Mouse (Mus musculus) hindbrain, embryonic 14.5 days (tissue): ENCODE measurements around the gene Morc3. TPM values are rescaled to one million over a fixed set of nuclear protein-coding genes. Genes with fewer than 3 reads are reported as not detected.
"Not testable (repeated sequence)": the region's sequence is repeated elsewhere in the genome, so short reads cannot be mapped to it uniquely, and the experiment has no call there.

Source experiments
- ATAC-seq: fragments of 200-750 bp; cut with Nextera tagmentation; 2 replicates; pipeline ENCODE4 v1.8.0; 2017; ENCODE audit warnings: moderate number of reproducible peaks, mild to moderate bottlenecking, moderate TSS enrichment, moderate library complexity; ENCODE audit not compliant: low FRiP score
- DNase-seq: peaks from one replicate; pipeline ENCODE4 v3.0.0-alpha.2; 2015; ENCODE audit warnings: low spot score
- H3K27ac ChIP-seq: fragments of 300-500 bp; sonication (generic); 2 replicates; pipeline ENCODE4 v1.5.1; 2014; ENCODE audit warnings: mild to moderate bottlenecking, moderate library complexity
- H3K27me3 ChIP-seq: fragments of 300-500 bp; sonication (generic); 2 replicates; pipeline ENCODE4 v1.6.1; 2014; ENCODE audit warnings: mild to moderate bottlenecking, low read length, mixed read lengths; ENCODE audit not compliant: control insufficient read depth, insufficient read depth
- H3K36me3 ChIP-seq: fragments of 300-500 bp; sonication (generic); replicated peaks from 2 replicates; pipeline ENCODE4 v1.6.1; 2014; ENCODE audit not compliant: control insufficient read depth, insufficient read depth
- H3K4me1 ChIP-seq: fragments of 300-500 bp; sonication (generic); replicated peaks from 2 replicates; pipeline ENCODE4 v1.6.1; 2014; ENCODE audit warnings: antibody characterized with exemption, low read length, mixed read lengths; ENCODE audit not compliant: control insufficient read depth, insufficient read depth
- H3K4me2 ChIP-seq: fragments of 300-500 bp; sonication (generic); replicated peaks from 2 replicates; pipeline ENCODE4 v1.6.1; 2014; ENCODE audit warnings: mild to moderate bottlenecking, moderate library complexity
- H3K4me3 ChIP-seq: fragments of 300-500 bp; sonication (generic); replicated peaks from 2 replicates; pipeline ENCODE4 v1.5.1; 2014; ENCODE audit warnings: mild to moderate bottlenecking, low read length
- H3K9ac ChIP-seq: fragments of 300-500 bp; sonication (generic); 2 replicates; pipeline ENCODE4 v1.6.1; 2014
- H3K9me3 ChIP-seq: fragments of 300-500 bp; sonication (generic); 2 replicates; pipeline ENCODE4 v1.6.1; 2016; ENCODE audit warnings: low read length; ENCODE audit not compliant: control insufficient read depth
- WGBS: fragments of 180-500 bp; shearing (Covaris S2); extraction: QIAGEN DNeasy Blood & Tissue Kit; methylation state at CpG from one replicate; pipeline ENCODE4 v1.1.7; 2014; 5-methylcytosine and 5-hydroxymethylcytosine counted together
- polyA plus RNA-seq: library from polyadenylated mRNA; unstranded; fragments of >200 nt; fragmentation: Nextera tagmentation; extraction: Ambion mirVana; gene quantifications from 2 replicates; pipeline ENCODE4 v1.2.1, GENCODE M21; 2014

Gene Morc3
- polyA plus RNA-seq, 1 experiment from 2014 or later: 33.6 TPM

DNA sequence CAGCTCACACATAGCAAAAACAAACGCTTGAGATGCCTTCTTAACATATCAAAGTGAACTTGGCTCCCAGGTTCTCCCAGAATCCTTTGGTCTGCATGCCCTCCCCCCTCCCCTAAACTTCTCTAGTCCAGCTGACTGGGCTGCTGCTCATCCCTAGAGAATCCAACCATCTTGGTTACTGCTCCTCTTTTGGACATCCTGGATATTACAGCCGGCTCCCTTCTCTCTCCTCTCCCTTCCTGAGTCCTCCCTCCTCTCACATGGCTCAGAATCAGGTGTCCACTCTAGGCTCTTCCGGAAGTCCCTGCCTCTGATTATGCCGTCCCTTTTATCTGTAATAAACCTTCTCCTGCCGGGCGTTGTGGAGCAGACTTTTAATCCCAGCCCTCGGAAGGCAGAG is 15.1 kb upstream of the Morc3 start:
- H3K9me3 ChIP-seq: peaks cover 5% of the 10 kb centered on the region; the same call in 1 of the 2 replicates
- H3K27me3 ChIP-seq: no peaks in the 10 kb centered on the region
- DNase-seq (no peak), ATAC-seq (no peak)
- no peak overlapping the region for H3K4me3 ChIP-seq
- WGBS: 83% methylated on average over 7 of the region's 7 CpGs
- peaks cover 8% of the 10 kb centered on the region; the same call in 1 of the 2 replicates for H3K36me3 ChIP-seq
- H3K27ac ChIP-seq: no peak overlapping the region
- no peak overlapping the region for H3K4me2 ChIP-seq
- H3K4me1 ChIP-seq: no peaks in the 10 kb centered on the region
- H3K9ac ChIP-seq: no peak overlapping the region

DNA sequence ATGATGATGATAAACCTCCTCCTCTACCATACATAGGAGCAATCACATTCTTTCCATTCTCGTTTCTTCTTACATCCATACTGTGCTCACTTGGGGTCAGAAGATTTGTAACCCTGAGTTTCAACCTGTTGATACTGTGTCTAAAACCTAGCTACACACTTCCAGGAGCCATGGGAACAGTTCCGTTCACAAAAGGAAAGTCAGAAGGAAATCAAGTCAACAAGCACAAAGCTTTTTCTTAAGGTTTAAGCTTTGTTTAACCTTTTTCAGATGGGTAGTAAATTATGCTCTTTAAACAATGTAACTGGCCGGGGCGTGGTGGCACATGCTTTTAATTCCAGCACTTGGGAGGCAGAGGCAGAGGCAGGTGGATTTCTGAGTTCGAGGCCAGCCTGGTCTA is 14.6 kb upstream of the Morc3 start:
- no peak for DNase-seq
- Histone ChIP-seq H3K4me1 (no peaks in the 10 kb centered on the region), H3K27me3 (no peaks in the 10 kb centered on the region), H3K36me3 (peaks cover 3% of the 10 kb centered on the region; the same call in 1 of the 2 replicates), H3K27ac (no peak overlapping the region), H3K4me3 (no peak overlapping the region), H3K4me2 (no peak overlapping the region), H3K9me3 (no peaks in the 10 kb centered on the region; the same call in 1 of the 2 replicates), H3K9ac (no peak overlapping the region)
- WGBS: 87% methylated on average over 5 of the region's 5 CpGs
- no peak for ATAC-seq

DNA sequence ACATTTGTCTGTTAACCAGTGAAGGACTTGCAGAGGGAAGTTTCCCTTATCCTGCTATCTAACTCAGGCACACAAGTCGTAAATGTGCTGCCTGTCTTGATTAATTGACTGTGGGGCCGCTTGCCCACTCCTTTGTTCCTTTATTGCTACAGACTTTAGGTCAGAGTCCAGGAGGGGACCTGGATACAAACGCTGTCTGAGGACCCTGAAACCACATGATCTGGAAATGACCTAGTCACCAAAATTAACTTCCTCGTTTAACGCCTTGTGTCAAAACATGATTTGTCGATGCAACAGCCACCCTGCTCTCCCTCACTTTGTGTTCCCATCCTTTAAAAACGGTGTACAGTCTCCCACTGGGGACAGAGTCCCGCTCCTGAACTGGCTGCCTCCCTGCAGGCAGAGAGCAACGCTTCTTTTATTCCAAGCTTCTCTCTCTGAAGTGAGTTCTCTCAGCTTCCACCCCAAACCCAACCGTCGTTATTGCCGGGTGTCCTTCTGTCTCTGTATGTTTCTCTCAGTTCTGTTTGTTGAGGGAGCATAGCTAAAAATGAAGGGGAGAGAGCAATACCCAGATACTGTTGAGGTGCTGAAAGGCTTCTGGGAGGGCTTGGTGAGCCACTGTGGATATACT is 13.1 kb upstream of the Morc3 start:
- 0 out of 2 replicates have a peak, but pooled peaks cover 9% of the 10 kb centered on the region for H3K9me3 ChIP-seq
- DNase-seq (no peak), ATAC-seq (no peak)
- H3K9ac ChIP-seq: no peak overlapping the region
- H3K4me2 ChIP-seq: no peak overlapping the region; the same call in 1 of the 2 replicates
- WGBS: 46% methylated on average over 12 of the region's 12 CpGs
- H3K4me1 ChIP-seq: no peaks in the 10 kb centered on the region
- H3K36me3 ChIP-seq: no peaks in the 10 kb centered on the region; the same call in 1 of the 2 replicates
- no peak overlapping the region for H3K4me3 ChIP-seq
- H3K27me3 ChIP-seq: no peaks in the 10 kb centered on the region
- H3K27ac ChIP-seq: no peak overlapping the region

DNA sequence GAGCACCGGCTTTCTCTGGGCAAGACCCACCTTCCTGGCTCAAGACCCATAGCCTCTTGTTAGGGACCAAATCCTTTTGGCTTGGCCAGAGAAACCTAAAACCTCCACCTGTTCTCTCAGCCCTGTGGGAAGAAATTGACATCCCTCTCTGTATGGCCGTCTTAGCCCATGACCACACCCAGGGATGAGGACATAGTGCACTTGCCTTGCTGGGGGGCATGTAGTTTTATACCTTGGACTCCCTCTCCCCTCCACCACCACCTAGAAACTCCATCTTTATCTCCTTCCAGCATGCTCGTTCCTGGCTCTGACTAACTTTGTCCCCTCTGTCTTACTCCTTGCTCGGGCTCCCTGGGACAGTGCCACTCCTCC is 12.6 kb upstream of the Morc3 start:
- no peaks in the 10 kb centered on the region for H3K27me3 ChIP-seq
- ATAC-seq (no peak), DNase-seq (no peak)
- H3K9ac ChIP-seq: no peak overlapping the region
- H3K4me2 ChIP-seq: no peak overlapping the region
- WGBS: 83% methylated on average over 4 of the region's 4 CpGs
- no peaks in the 10 kb centered on the region for H3K4me1 ChIP-seq
- H3K27ac ChIP-seq: no peak overlapping the region
- H3K4me3 ChIP-seq: no peak overlapping the region
- H3K36me3 ChIP-seq: no peaks in the 10 kb centered on the region
- 0 out of 2 replicates have a peak, but pooled peaks cover 13% of the 10 kb centered on the region for H3K9me3 ChIP-seq

DNA sequence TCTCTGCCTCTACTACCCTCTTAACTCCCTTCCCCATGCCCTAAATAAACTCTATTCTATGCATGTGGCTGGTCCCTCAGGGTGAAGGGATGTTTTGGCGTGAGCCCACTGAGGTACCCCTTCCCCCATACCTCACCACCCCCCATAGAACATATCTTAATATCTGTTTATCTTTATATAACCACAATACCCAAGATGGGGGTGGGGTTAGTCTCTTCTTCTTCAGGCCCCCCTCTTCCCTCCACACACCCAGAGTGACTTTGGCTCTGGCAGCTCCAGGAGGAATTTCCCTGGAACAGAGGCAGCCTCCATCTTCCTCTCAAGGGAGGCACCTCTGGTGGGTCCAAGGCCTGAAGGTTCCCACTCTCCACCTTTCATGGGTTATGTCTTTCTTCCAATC is 11.9 kb upstream of the Morc3 start:
- no peak for ATAC-seq
- WGBS: 92% methylated on average over 1 of the region's 1 CpGs

DNA sequence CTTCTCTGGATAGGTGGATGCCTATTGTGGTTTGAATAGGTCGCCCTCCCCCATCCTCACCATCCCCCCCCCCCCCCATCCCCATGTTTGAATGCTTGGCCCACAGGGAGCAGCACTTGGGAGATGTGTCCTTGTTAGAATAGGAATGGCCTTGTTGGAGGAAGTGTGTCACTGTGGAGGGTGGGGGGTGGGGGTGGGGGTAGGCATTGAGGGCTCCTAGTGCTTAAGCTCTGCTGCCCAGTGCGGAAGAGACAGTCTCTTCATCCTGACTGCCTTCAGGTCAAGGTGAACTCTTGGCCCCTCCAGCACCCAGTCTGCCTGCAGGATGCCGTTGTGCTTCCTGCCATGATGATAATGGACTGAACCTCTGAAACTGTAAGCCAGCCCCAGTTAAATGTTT is 10.2 kb upstream of the Morc3 start:
- no peak for DNase-seq

More for the DNA sequence above, 11.9 kb upstream of the Morc3 start:
- H3K27me3 ChIP-seq: no peaks in the 10 kb centered on the region
- DNase-seq: no peak
- H3K36me3 ChIP-seq: no peaks in the 10 kb centered on the region
- no peaks in the 10 kb centered on the region for H3K4me1 ChIP-seq
- H3K4me2 ChIP-seq: no peak overlapping the region
- 0 out of 2 replicates have a peak, but pooled peaks cover 15% of the 10 kb centered on the region for H3K9me3 ChIP-seq
- no peak overlapping the region for H3K4me3 ChIP-seq
- no peak overlapping the region for H3K27ac ChIP-seq
- no peak overlapping the region for H3K9ac ChIP-seq

DNA sequence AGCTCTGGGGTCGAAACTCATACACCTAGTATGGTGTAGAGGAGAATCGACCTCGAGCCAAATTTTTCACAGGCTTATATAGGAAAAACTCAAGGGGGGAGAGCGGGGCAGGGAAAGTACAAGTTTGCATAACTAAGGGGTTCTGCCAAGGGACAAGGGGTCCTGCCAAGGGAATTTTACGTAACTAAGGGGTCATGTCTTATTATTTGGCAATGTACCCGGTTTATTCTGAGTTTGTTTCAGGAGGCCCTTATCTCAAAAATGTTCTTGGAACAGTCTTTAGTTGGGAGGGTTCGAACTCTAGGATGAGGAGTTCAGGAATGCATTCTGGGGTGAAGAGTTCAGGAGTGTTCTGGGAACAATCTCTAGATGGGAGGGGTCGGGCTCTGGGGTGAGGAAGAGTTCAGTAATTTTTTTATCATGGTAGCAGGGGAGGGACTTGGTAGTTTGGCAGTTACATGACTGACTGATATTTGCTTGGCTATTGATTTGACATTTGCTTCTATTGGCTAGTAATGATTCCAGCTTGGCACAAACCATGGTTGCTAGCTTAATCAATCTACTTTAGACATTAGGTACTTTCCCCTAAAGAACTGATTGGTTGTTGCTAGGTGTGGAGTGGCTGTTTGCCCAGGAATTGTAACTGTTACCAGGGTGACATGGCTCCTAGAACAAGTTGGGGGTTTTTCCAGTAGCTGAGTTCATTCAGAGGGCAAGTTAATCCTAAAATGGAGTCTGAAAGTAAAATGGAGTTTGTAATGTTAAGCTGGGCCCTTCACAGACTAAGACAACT is 9.3 kb upstream of the Morc3 start:
- not testable (repeated sequence) for ATAC-seq, H3K27me3 ChIP-seq, H3K36me3 ChIP-seq, H3K9ac ChIP-seq, H3K4me1 ChIP-seq, DNase-seq, H3K4me3 ChIP-seq, H3K4me2 ChIP-seq, H3K27ac ChIP-seq
- 0 out of 2 replicates have a peak, but pooled peaks cover 15% of the 10 kb centered on the region for H3K9me3 ChIP-seq
- WGBS: 90% methylated on average over 4 of the region's 8 CpGs

More for the DNA sequence above, 10.2 kb upstream of the Morc3 start:
- H3K9me3 ChIP-seq: 0 out of 2 replicates have a peak, but pooled peaks cover 15% of the 10 kb centered on the region
- H3K27ac ChIP-seq: no peak overlapping the region
- WGBS: 93% methylated on average over 3 of the region's 3 CpGs
- H3K36me3 ChIP-seq: no peaks in the 10 kb centered on the region
- no peak overlapping the region for H3K4me2 ChIP-seq
- no peak overlapping the region for H3K4me3 ChIP-seq
- H3K9ac ChIP-seq: no peak overlapping the region
- H3K27me3 ChIP-seq: no peaks in the 10 kb centered on the region
- no peak for ATAC-seq
- no peaks in the 10 kb centered on the region for H3K4me1 ChIP-seq

DNA sequence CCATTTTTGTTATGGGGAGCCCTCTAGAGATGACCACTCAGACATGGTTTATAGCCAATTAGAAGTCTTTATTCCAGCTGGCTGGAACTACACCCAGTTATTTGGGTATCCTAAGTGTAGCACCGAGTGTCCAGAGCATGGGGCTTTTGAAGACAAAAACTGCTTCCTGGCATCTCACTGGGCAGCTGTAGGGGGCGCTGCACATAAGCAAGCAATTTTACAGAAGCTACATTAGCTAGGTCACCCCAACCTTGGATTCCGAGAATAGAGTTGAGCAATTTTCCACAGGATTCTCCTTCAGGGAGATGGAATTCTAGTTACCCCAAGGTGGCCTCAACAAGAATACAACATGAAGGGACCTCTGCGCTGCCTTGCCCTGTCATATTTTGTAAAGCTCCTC is 7.1 kb upstream of the Morc3 start:
- whole genome bisulfite sequencing: 86% methylated on average over 4 of the region's 4 CpGs
- H3K4me1 ChIP-seq: no peaks in the 10 kb centered on the region

DNA sequence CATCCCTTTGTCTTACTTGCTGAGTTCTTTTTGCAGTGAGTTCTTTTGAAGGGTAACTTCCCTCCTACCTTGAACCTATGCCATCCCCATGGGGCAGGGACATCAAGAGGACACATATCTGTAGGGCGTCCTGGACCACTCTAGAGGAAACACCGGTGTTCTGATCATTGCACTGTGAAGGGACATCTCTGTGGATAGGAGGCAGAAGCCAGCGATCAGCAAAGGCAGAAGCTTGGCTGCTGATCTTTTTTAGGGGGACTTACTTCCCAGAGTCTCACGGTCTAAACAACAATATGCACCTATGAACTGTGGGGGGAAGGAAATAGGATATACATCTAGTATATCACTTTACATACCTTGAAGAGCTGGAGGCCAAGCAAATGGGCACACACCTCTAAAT is 6.5 kb upstream of the Morc3 start:
- H3K27ac ChIP-seq: no peak overlapping the region
- over 99% methylated on average over 4 of the region's 4 CpGs for WGBS
- no peaks in the 10 kb centered on the region for H3K36me3 ChIP-seq
- ATAC-seq (no peak), DNase-seq (no peak)
- H3K4me1 ChIP-seq: no peaks in the 10 kb centered on the region
- no peak overlapping the region for H3K4me2 ChIP-seq
- no peak overlapping the region for H3K4me3 ChIP-seq
- 0 out of 2 replicates have a peak, but pooled peaks cover 15% of the 10 kb centered on the region for H3K9me3 ChIP-seq
- H3K9ac ChIP-seq: no peak overlapping the region
- no peaks in the 10 kb centered on the region for H3K27me3 ChIP-seq

More for the DNA sequence above, 7.1 kb upstream of the Morc3 start:
- Histone ChIP-seq H3K27me3 (no peaks in the 10 kb centered on the region), H3K4me2 (no peak overlapping the region), H3K36me3 (no peaks in the 10 kb centered on the region), H3K4me3 (no peak overlapping the region), H3K9ac (no peak overlapping the region), H3K9me3 (0 out of 2 replicates have a peak, but pooled peaks cover 15% of the 10 kb centered on the region), H3K27ac (no peak overlapping the region)
- no peak for DNase-seq
- no peak for ATAC-seq
